Mouse (Mus musculus): Measurements from ENCODE around the gene Isca2.

Isca2 gene

DNA sequence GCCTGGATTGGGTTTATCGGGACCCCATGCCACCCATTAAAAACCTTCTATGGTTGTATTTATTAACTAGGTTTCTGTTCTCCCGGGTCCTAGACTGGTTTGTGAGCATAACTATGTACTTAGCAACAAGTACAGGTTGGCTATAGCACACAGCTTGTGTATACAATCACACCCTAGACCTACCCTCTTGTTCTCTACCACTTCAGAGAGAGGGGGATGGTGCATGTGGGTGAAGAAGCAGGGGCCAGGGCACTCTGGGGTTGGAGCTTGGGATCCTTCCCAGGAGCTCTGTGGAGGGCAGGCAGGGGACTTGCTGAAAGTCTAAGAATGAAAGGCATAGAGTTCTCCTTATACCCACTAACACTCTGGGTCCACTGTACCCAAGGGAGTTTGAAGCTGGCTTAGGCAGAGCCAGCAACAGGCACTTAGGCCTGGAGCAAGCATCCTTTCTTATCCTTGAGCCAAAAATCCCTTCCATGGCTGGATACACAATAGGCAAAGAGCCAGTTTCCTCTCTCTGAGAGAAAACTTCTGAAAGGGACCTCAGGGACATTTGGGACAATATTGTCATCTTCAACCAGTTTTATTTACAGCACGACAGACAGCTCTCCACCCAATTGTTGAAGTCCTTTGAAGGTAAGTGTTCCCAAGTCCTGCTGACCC is 41.7 kb downstream of the Isca2 start:
- no peak for DNase-seq (ENCODE audit: low spot score in 2 of 2)

DNA sequence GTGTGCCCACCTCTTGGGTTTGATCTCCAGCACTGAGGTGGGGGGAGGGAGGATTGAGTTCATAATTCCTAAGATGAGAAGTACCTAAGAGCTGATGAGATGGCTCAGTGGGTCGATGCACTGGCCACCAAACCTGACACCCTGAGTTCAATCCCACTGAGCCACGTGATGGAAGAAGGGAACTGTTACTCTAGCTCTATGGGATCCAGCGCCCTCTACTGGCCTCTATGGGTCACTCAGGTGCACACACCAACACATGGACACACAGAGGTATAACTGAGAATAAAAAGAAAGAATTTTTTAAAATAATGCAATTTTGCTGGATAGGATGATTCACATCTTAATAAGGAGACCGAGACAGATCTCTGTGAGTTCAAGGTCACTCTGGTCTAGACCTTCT is 45.4 kb downstream of the Isca2 start:
- DNase-seq (ENCODE audit: low spot score in 2 of 2): no peak

DNA sequence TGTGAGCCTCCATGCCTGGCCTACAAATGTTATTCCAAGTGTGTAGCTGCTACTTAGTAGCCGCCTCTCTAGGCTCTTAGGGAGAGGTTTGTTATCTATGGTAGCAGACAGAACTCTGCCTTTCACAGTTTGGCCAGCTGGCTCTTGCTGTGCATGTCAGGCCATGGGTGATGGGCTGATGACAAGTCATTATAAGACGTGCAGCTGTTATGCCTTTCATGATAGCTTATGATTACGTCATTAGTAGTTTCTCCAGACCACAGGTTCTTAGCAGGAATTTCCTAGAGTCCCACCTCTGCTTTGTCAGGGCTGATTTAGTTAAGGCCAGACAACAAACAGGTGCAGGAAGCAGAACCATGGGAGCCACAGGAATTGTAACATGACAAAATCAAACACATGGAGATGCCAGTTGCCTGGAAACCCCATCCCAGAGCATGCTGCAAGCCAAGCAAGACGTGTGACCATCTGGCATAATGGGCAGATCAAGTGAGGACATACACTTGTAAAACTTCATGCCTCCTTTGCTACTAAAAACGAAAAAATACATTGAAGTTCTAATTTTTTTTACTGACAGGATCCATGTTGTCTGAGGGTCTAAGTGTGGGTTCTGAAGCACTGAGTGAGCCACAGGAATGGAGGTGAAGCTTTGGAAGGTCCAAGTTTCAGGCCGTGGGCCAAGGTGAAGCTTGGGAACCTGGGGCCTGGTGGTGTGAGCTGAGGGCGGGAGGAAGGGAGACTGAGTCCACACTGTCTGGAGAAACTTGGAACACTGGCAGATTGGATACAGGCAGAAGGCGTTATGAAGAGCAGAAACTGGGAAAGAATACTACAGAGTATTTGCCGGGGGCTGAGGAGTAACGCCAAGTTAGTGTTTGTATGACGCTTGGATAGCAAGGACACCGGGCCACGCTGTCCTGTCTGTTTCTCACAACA is 46.5 kb downstream of the Isca2 start:
- DNase-seq (ENCODE audit: low spot score in 2 of 2): peak; percentile 42 to 49

DNA sequence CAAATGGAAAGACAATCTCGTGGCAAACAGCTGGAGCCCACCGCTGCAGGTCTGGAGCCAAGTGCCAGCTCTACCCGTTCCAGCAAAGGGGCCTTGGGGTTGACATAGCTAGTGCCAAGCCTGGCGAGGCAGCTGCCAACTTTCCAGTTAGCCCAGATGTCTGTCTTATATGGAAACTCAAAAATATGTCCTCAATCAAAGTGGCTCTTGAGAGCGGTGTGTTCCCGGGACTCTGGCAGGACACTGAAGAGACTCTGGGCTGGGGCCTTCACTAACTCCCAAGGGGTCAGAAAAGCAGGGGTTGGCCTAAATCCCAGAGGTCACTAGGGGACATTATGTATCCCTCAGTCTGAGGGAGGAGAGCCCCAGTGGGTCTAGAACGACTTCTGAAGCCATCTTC is 50.5 kb downstream of the Isca2 start:
- DNase-seq (ENCODE audit: low spot score in 2 of 2): no peak

DNA sequence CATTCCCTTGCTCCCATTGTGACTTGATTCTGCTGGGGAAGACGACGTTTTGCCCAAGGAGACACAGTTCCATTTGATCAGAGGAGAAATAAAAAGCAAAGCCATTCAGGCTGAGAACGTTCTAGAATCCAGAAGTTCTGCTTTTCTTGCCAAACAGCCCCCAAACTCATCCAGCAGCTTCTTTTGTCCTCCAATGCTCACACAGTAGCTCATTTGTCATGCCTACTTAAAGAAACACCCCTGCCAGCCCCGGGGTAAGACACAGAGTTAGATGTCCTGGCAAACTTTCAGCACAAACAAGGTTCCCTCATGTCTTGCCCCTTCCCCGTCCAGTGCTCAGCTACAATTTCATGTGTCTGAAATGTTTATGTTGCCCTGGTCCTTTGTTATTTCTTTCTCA is 51.2 kb downstream of the Isca2 start:
- no peak for DNase-seq (ENCODE audit: low spot score in 2 of 2)

Data from frontal cortex, postnatal 10 days (tissue).